Mouse (Mus musculus): ENCODE results near the gene Ccdc7a. TPM values are rescaled to one million over a fixed set of nuclear protein-coding genes. Genes with fewer than 3 reads are reported as not detected.
A peak's percentile ranks its signal among the peaks of the same experiment; 100 is the strongest.

The Ccdc7a gene
- total and polyA plus RNA-seq, 3 experiments, result not detected

DNA sequence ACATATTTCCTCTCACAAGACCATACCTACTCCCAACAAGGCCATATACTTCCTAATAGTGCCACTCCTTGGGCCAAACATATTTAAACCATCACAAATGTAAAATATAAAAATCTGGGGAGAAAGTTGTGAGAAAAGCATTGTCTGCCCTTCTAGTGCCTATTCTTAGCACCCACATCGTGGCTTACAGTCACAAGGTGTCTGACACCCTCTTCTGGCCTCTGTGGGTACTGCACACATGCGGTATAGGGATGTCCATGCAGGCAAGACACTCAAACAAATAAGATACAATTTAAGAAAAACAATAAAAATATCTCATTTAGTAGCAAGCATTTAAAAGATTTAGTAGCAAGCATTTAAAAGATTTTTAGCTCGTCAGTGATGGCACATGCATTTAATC lies 356.1 kb downstream of the Ccdc7a start (continued):
- peak; percentile 90 for TF ChIP-seq MEF2A (IDR thresholded peaks at IDR 0.05; ENCODE audit: borderline replicate concordance, low read depth, low read length)
- TF ChIP-seq NELFE (IDR thresholded peaks at IDR 0.05; ENCODE audit: low read depth, low read length), result no peak
- no peak for TF ChIP-seq NRF1 (IDR thresholded peaks at IDR 0.05; ENCODE audit: low read depth, low read length)
- TF ChIP-seq RCOR1 (conservative IDR thresholded peaks at IDR 0.05; ENCODE audit: low read depth, low read length), result no peak
- TF ChIP-seq MYC (IDR thresholded peaks at IDR 0.05; ENCODE audit: low read depth, low read length), result peak; percentile 81; the same call in 1 of the 2 replicates
- TF ChIP-seq ZKSCAN1 (IDR thresholded peaks at IDR 0.05; ENCODE audit: borderline replicate concordance, low read depth, low read length), result no peak
- TF ChIP-seq SMC3 (IDR thresholded peaks at IDR 0.05; ENCODE audit: low read depth, low read length), result peak; percentile 93
- no peak for TF ChIP-seq HCFC1 (IDR thresholded peaks at IDR 0.05; ENCODE audit: low read depth, low read length)
- TF ChIP-seq PAX5 (IDR thresholded peaks at IDR 0.05; ENCODE audit: low read length), result no peak
- no peak for TF ChIP-seq MAZ (IDR thresholded peaks at IDR 0.05; ENCODE audit: low read depth, low read length)
- TF ChIP-seq CTCF (conservative IDR thresholded peaks at IDR 0.05 in 1 of 2, IDR thresholded peaks at IDR 0.05 in 1 of 2; ENCODE audit: low read depth in 2 of 2, low read length in 2 of 2), result peak; percentile 81 to 91
- no peak for TF ChIP-seq ELF1 (IDR thresholded peaks at IDR 0.05; ENCODE audit: low read depth, low read length)
- no peak for TF ChIP-seq ETS1 (conservative IDR thresholded peaks at IDR 0.05; ENCODE audit: low read depth, low read length)

DNA sequence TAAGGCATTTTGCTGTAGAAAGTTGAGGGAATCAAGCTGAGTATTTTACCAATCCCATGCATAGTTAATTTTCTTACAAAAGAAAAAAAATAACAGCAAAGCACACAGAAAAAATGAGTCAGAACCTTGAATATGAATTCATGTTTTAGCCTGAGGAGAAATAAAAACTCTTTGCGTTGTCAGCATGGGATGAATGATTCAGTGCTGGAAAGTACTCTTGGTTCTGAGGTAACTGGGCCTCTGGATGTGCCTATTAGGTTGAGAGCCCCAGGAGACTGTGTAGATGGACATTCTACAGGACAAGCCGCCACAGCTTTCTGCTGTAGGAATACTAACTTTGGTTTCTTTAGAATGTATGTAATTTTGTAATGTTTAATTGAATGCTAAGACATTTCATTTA lies 360.5 kb downstream of the Ccdc7a start:
- Histone ChIP-seq H3K9ac (ENCODE audit: insufficient read depth, low read depth) (no peak overlapping the region), H3K9me3 (replicated peaks; ENCODE audit: low read length) (no peaks in the 10 kb centered on the region), H3K79me2 (replicated peaks; ENCODE audit: control insufficient read depth, extremely low read depth, insufficient read depth, poor library complexity, severe bottlenecking) (peaks cover 10% of the 10 kb centered on the region), H3K4me1 (ENCODE audit: control insufficient read depth in 1 of 2, insufficient read depth in 2 of 2) (peaks cover 0 to 34% of the 10 kb centered on the region in 2 experiments; a peak in 2 of 4 replicates), H3K4me2 (ENCODE audit: insufficient read depth, low read depth, poor library complexity, severe bottlenecking) (no peak overlapping the region), H3K36me3 (replicated peaks in 1 of 2; ENCODE audit: control insufficient read depth in 1 of 2, insufficient read depth in 1 of 2, low read length in 1 of 2) (peaks cover 2 to 54% of the 10 kb centered on the region in 2 experiments), H3K27ac (ENCODE audit: insufficient read depth, low read depth) (no peak overlapping the region), H3K4me3 (replicated peaks in 1 of 3; ENCODE audit: low read depth in 2 of 3, low read length in 2 of 3, poor library complexity in 1 of 3) (no peak overlapping the region), H3K27me3 (replicated peaks) (no peaks in the 10 kb centered on the region)
- TF ChIP-seq CHD1 (IDR thresholded peaks at IDR 0.05; ENCODE audit: low read depth, low read length), result no peak
- dilution Hi-C loops (cut with MboI; ENCODE audit: extremely low pct_ligation_motif_present, extremely low pct_unique_long_range_greater_than_20kb, low sequenced_read_pairs) (no loop called here), in situ Hi-C loops (cut with MboI; ENCODE audit: low pct_ligation_motif_present, low pct_unique_long_range_greater_than_20kb, low sequenced_read_pairs) (no loop called here)
- DNase-seq (ENCODE audit: extremely low read depth), result no peak

DNA sequence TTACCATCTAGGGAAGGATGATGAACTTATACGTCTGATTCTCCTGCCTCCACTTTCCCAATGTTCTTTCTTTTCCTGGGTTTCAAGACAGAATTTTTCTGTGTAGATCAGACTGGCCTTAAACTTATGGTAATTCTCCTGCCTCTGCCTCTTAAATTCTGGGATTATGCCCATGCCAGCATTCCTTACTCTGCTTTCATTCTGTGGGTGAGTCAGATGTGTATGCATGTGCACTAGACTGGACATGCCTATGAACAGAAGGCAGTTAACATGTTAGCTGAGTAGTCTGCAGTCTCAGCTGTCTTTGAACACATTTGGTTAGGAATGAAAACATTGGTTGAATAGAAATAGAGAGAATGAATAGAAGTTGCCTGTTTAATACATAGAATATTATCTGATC lies 360.9 kb downstream of the Ccdc7a start:
- H3K79me2 ChIP-seq (replicated peaks; ENCODE audit: control insufficient read depth, extremely low read depth, insufficient read depth, poor library complexity, severe bottlenecking), result peaks cover 12% of the 10 kb centered on the region
- no peak overlapping the region for H3K4me2 ChIP-seq (ENCODE audit: insufficient read depth, low read depth, poor library complexity, severe bottlenecking)
- peaks cover 0 to 39% of the 10 kb centered on the region in 2 experiments; a peak in 2 of 4 replicates for H3K4me1 ChIP-seq (ENCODE audit: control insufficient read depth in 1 of 2, insufficient read depth in 2 of 2)
- TF ChIP-seq IRF4 (IDR thresholded peaks at IDR 0.05; ENCODE audit: low read depth, low read length) (no peak), MXI1 (IDR thresholded peaks at IDR 0.05; ENCODE audit: low read depth, low read length) (no peak), CTCF (conservative IDR thresholded peaks at IDR 0.05 in 1 of 2, IDR thresholded peaks at IDR 0.05 in 1 of 2; ENCODE audit: low read depth in 2 of 2, low read length in 2 of 2) (no peak), ETS1 (conservative IDR thresholded peaks at IDR 0.05; ENCODE audit: low read depth, low read length) (no peak), SMC3 (IDR thresholded peaks at IDR 0.05; ENCODE audit: low read depth, low read length) (no peak), NELFE (IDR thresholded peaks at IDR 0.05; ENCODE audit: low read depth, low read length) (no peak), ZC3H11A (IDR thresholded peaks at IDR 0.05; ENCODE audit: low read depth, low read length) (no peak), ZNF384 (IDR thresholded peaks at IDR 0.05; ENCODE audit: low read depth, low read length) (no peak), POLR2A (IDR thresholded peaks at IDR 0.05; ENCODE audit: low read depth, low read length) (no peak), ELF1 (IDR thresholded peaks at IDR 0.05; ENCODE audit: low read depth, low read length) (no peak), POLR2AphosphoS2 (IDR thresholded peaks at IDR 0.05; ENCODE audit: low read depth, low read length) (no peak), TCF12 (IDR thresholded peaks at IDR 0.05; ENCODE audit: low read depth, low read length) (no peak)
- no peak for DNase-seq (ENCODE audit: extremely low read depth)
- in situ Hi-C loops (cut with MboI; ENCODE audit: low pct_ligation_motif_present, low pct_unique_long_range_greater_than_20kb, low sequenced_read_pairs), result no loop called here
- H3K9ac ChIP-seq (ENCODE audit: insufficient read depth, low read depth), result no peak overlapping the region
- H3K27ac ChIP-seq (ENCODE audit: insufficient read depth, low read depth), result no peak overlapping the region
- H3K27me3 ChIP-seq (replicated peaks), result no peaks in the 10 kb centered on the region
- H3K9me3 ChIP-seq (replicated peaks; ENCODE audit: low read length), result no peaks in the 10 kb centered on the region
- dilution Hi-C loops (cut with MboI; ENCODE audit: extremely low pct_ligation_motif_present, extremely low pct_unique_long_range_greater_than_20kb, low sequenced_read_pairs), result no loop called here
- peaks cover 2 to 51% of the 10 kb centered on the region in 2 experiments for H3K36me3 ChIP-seq (replicated peaks in 1 of 2; ENCODE audit: control insufficient read depth in 1 of 2, insufficient read depth in 1 of 2, low read length in 1 of 2)
- no peak overlapping the region for H3K4me3 ChIP-seq (replicated peaks in 1 of 3; ENCODE audit: low read depth in 2 of 3, low read length in 2 of 3, poor library complexity in 1 of 3)

Data from CH12.LX (cell line).